Mouse (Mus musculus) bone marrow, adult 2 months (tissue): ENCODE data around the gene Mepe.

Experiments
- CTCF ChIP-seq: fragments of 200-500 bp; IDR thresholded peaks from 2 replicates; pipeline ENCODE4 v1.5.1; 2011; ENCODE audit warnings: low read length, control low read depth; ENCODE audit not compliant: control insufficient read depth, insufficient read depth
- POLR2A ChIP-seq: fragments of 200-500 bp; IDR thresholded peaks from 2 replicates; pipeline ENCODE4 v1.6.1; 2011; ENCODE audit warnings: low read depth, mild to moderate bottlenecking, control low read depth, low read length, borderline replicate concordance; ENCODE audit not compliant: control insufficient read depth

DNA sequence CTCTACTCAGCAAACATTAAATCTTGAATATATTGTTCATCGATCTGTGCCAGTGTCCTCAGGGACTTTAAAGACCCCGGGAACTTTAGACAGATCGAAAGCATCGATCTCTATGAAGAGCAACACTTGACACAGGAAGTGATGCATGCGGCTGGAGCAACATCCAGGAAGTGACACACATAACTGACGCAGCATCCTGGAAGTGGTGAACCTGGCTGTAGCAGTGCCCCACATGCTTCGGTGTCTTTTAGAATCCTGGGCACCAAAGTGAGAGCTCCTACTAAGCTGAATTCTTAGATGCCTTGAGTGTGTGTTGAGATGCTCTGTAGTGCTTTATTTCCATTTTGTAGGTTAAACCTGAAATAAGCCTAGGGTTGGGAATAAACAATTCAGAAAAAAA lies 59.4 kb downstream of the Mepe start:
- TF ChIP-seq CTCF (no peak), POLR2A (no peak)
